Mouse (Mus musculus) left cerebral cortex, postnatal 36 days (tissue): ENCODE data around the gene Fam53b. TPM values are rescaled to one million over a fixed set of nuclear protein-coding genes. Genes with fewer than 3 reads are reported as not detected.

Source experiments
- DNase-seq, 2 experiments: peaks; one replicate each; pipeline ENCODE4 v3.0.0; 2021 to 2022; ENCODE audit warnings: low spot score in 2 of 2, mixed read lengths in 1 of 2
- intact Hi-C: fragments of 180-260 bp; cut with DNase I; formaldehyde crosslinking; loops from one replicate; pipeline ENCODE4 v1.15.1; 2025
- total RNA-seq, 2 experiments: library from RNA; stranded (reverse); gene quantifications; 2 replicates each; pipeline ENCODE4 v1.2.3; 2021

The Fam53b gene
- total RNA-seq, 2 experiments from 2014 or later: 50.9 to 61.0 TPM

DNA sequence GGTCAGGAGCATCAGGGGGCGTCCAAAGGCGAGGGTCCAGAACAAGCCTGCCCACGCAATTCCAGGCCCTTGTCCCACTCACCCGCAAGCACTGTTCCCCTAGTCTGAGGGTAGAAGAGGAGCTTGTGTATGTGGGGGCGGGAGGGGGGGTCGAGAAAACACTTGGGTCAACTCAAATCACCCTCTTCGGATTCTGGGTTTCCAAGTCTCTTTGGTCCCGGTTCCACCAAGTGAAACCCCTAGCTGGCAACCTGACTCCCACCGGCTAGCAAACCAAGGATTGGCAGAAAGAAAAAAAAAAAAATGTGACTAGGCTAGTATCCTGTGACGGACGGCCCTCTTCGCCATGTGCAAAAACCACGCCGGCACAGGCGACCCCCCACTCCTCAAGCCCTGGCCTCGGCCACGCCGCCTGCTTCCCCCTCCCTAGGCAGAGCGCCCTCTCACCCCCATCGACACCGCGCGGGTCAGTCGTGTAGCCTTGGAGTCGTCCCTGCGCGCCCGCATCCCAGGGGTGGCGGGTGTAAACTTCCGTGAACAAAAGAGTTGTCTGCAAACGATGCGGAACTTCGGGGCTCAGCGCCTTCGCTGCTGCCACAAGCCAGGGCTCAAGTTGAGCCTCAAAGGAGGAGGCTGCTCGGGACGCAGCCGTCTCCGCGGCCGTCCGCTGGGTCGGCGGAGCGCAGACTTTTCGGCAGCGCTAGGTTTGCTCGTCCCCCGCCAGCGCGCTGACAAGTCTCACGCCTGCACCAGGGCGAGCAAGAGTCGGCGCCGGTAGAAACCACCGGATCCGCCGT lies 869 bp downstream of the Fam53b start:
- intact Hi-C loops: loop anchor here (5.0 to 10.0 kb wide), 5 partner anchors 39 to 238 kb away; partner anchors contain the start of genes Eef1akmt2 and Oat
- peak in 1 of 2 experiments; percentile 53 for DNase-seq

DNA sequence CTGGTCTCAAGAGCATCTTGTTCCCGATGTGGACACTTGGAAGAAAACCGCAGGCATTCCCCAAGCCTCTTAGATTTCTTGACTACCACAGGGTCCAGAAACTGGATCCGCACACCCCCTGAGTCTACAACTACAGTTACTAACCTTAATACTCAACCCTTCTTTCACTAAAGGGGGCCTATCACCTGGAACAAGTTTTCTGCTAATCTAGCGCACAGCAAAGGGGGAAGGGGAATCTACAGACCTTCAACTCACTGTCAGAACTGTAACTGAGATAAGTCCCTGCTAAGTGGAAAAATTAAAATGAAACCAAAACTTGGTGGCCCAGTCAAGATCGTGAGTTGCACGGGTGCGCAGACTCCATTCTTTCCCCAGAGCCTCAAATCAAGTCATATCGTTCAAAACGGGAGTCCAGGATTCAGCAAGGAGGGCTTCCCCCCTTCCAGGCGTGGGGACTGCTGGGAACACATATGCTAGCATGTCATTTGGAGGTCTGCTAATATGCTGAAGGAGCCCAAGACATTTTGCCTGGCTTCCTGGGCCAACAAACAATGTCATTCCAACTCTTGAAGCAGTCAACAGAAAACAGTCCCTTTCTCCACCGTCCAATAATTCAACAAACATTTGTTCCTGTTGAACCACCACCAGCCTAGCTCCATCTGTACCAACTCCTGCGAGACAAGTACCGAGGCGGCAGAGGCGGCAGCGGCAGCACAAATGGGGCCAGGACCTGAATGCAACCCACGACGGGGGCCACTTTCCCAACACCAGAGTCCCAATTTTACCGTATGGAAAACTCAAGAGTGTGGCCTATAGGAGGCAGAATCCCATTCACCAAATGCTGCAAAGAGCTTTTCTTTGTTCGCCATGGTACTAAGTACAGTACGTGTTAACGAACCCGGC lies 1.7 kb downstream of the Fam53b start:
- intact Hi-C loops: loop anchor here (1.0 to 10.0 kb wide), 6 partner anchors 40 to 237 kb away; partner anchors contain the start of genes Eef1akmt2 and Oat
- DNase-seq: peak in 1 of 2 experiments; percentile 47

DNA sequence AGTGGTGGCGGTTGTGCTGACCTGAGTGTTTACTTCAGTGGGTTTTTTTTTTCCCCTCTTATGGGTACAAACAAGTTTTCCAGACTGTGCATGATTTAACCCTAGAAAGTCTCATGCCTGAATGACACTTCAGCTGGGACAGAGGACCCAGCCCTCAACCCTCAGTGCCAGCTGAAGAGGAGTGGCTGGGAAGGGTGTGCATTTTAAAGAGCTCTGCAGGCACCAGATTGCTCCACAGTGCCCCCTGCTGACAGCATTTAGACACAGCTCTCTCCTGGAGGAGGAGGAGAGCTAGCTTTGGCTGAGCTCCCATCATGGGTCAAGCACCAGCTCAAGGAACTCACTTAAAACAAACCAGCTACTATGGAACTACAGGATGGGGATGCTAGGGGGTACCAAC lies 2.8 kb downstream of the Fam53b start:
- intact Hi-C loops: loop anchor here (1.0 to 10.0 kb wide), 6 partner anchors 41 to 236 kb away; partner anchors contain the start of genes Eef1akmt2 and Oat
- DNase-seq: peak; percentile 90 to 91

- intact Hi-C loops: loop anchor here (5.0 to 10.0 kb wide), 5 partner anchors 42 to 236 kb away; partner anchors contain the start of genes Eef1akmt2 and Oat
- DNase-seq: peak; percentile 68 to 70
Measured at GRCm38 (mm10) chr7:132810368-132810767, 3.3 kb downstream of the Fam53b start.

- peak in 1 of 2 experiments; percentile 8 for DNase-seq
- intact Hi-C loops: loop anchor here (5.0 to 10.0 kb wide), 5 partner anchors 42 to 235 kb away; partner anchors contain the start of genes Eef1akmt2 and Oat
Measured at GRCm38 (mm10) chr7:132809721-132810120, 4.0 kb downstream of the Fam53b start.

DNA sequence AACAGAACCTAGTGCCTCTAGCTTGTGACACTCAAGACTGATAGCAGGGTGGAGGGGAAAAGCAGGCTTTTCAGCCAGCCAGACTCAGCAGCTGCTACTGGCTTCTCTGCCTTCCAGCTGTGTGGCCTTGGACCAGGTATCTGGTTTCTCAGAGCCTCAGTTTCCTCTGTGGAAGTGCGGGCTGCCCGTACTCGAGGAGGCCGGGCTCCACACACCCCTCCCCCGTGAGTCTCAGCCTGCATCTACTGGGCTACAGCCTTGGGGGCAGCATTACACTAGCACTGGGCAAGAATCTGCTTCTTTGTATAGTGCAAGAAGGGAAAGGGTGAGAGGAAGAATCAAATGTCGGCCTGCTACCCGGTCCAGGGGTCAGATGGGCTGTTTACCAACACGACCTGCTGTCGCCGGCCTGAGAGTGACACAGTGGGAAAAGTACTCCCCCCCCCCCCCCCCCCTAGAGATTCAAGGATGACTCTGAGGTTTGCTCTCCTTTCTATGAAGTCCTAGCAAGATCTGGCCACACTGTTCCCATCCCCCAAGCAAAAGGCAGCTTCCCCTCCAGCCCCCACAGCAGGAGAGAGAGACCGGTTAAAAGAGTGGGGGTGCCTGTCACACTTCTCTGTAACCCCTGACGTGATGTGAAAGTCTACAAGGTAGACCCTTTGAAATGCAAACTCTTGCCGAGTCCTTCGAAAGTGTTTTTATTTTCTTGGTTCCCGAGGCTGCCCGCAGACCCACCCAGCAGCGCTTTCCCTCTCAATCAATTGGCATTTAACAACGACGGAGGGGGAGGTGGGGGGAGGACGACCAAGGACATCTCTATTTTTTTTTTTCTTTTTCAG lies 4.6 kb downstream of the Fam53b start:
- DNase-seq: peak in 1 of 2 experiments; percentile 30
- intact Hi-C loops: no loop called here

DNA sequence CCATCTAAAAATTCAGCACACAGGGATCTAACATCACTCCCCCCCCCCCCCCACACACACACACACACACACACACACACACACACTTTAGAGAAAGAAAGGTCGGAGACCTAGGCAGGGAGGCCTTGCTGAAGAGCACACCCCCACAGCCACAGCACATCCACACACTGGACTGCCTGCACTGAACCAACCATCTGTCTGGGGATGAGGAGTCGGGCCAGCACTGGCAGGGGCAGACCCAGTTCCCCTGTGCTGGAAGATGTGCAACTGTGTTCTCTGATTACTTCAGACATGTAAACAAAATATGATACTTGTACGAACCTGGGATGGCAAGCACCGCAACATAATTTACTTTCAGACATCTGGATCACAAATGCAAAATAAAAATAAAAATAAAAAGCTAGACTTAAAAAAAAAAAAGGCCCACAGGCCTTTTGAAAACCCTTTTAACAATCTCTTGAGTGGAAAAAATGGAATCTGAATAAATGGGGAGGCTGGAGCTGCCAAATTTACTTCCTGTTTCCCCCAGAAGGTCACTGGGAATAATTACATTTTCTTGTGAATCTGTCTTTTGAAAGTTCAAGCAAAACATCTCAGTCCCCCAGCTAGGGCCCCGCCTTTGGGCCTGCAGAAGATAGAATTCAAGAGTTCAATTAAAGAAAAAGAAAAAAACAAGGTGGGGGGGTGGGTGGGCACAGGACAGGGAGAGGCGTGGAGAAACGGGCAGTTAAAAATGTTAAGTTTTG lies 5.5 kb downstream of the Fam53b start:
- intact Hi-C loops: no loop called here
- peak in 1 of 2 experiments; percentile 4 for DNase-seq

GRCm38 (mm10) chr7:132806926-132807857 lies 6.5 kb downstream of the Fam53b start:
- intact Hi-C loops: no loop called here
- DNase-seq: peak; percentile 58 to 76

DNA sequence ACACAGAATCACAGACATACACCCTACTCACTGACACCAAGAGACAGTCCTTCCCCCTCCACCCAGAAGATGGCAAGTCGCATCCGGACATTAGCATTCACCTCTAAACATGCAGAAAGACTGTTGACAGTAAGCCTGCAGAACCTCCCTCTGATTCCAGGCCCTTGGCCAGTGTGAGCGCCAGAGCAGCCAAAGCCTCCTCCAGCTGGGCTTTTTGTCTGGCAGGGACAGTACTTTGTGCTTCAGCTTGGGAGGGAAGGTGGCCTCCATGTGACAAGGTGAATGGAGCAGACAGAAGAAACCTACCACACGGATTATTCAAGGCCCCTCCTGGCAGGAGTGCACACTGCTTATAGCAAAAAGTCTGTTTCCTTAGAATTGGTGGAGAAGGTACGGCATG lies 7.4 kb downstream of the Fam53b start:
- DNase-seq: peak in 1 of 2 experiments; percentile 37
- intact Hi-C loops: no loop called here

GRCm38 (mm10) chr7:132804951-132805350 lies 8.7 kb downstream of the Fam53b start:
- no peak for DNase-seq
- intact Hi-C loops: no loop called here

- intact Hi-C loops: no loop called here
- DNase-seq: no peak
Measured at GRCm38 (mm10) chr7:132804461-132804860, 9.2 kb downstream of the Fam53b start.

- intact Hi-C loops: no loop called here
- DNase-seq: no peak
Measured at GRCm38 (mm10) chr7:132803962-132804361, 9.7 kb downstream of the Fam53b start.

- no peak for DNase-seq
Measured at GRCm38 (mm10) chr7:132803336-132803735, 10.3 kb downstream of the Fam53b start.

GRCm38 (mm10) chr7:132802691-132803090 lies 11.0 kb downstream of the Fam53b start:
- intact Hi-C loops: no loop called here
- DNase-seq: peak in 1 of 2 experiments; percentile 3

More at GRCm38 (mm10) chr7:132803336-132803735, 10.3 kb downstream of the Fam53b start:
- intact Hi-C loops: no loop called here

DNA sequence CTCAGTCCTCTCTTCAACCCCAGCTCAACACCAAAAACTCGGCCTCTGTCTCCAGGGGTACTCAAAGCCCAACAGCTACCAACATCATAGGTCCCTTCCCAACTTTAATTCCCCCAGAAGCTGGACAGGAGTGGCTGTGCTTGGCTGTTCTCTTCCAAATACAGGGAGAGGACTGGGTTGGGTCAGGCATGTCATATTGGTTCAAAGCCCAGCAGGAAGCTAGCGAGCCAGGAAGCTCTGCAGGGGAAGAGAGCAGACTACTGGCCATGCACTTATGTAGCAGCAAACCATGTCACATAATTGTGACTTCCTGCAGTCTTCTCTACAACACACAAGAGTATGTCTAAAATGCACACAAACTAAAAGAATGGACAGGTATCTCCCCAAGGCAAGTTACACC lies 11.6 kb downstream of the Fam53b start:
- DNase-seq: peak in 1 of 2 experiments; percentile 1
- intact Hi-C loops: no loop called here

DNA sequence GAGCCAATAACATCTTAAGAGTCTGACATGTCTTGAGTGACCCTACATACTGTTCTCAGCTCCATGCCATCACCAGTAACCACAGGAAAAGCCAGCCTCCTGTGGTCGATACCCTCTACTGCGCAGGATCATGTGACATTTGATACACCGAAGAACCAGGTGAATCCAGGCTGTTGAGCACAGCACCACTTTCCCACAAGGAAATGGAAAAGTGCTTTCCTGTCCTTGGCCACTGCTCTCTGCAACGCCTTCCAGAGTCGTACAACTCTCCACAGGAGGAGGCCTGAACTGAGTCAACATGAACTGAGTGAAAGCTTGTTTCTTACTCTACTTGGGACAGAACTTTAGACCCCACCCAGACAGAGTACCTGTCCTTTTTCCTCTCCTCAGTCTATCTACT lies 12.2 kb downstream of the Fam53b start:
- DNase-seq: peak in 1 of 2 experiments; percentile 3
- intact Hi-C loops: no loop called here

- intact Hi-C loops: no loop called here
- peak in 1 of 2 experiments; percentile 4 for DNase-seq
Measured at GRCm38 (mm10) chr7:132800868-132801267, 12.8 kb downstream of the Fam53b start.
